Mouse (Mus musculus): ENCODE measurements around the gene Basp1.
"Not testable (repeated sequence)": the region's sequence is repeated elsewhere in the genome, so short reads cannot be mapped to it uniquely, and the experiment has no call there.

Basp1 gene

DNA sequence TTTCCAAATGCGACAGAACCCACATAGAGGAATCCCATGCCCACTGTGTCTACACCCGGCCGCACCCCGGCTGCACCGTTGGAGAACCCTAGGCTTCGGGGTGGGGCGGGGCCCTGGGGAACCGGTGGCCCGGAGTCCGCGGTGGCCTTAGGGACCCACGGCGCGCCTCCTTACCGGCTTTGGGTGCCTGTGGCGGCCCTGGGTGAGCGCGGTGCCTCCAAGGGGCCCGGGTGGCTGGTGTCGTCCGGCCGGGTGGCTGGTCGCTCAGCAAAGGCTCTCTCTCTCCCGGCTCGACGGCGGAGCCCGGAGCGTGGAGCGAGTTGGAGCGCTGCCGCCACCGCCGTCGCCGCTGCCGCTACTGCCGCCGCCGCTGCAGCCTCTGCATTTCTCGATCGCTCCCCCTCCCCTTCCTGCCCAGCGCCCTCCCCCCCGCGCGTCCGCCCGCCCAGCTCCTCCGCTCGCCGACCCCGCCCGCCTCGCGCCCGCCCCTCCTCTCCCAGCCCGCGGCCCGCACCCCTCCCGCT is at the start of gene Basp1:
Basp1 (minus strand) TSS at position 387 of the 524 bp plus-strand sequence.
- in situ Hi-C loops (cut with MboI; ENCODE audit: low sequenced_read_pairs), result loop anchor here (25.0 kb wide), 1 partner anchor 826 kb away; no protein-coding TSS in a partner anchor

- in situ Hi-C loops (cut with MboI; ENCODE audit: low sequenced_read_pairs), result not testable (repeated sequence)
These were observed 49.5 kb upstream of the Basp1 start for GRCm38 (mm10) chr15:25463076-25463475.

DNA sequence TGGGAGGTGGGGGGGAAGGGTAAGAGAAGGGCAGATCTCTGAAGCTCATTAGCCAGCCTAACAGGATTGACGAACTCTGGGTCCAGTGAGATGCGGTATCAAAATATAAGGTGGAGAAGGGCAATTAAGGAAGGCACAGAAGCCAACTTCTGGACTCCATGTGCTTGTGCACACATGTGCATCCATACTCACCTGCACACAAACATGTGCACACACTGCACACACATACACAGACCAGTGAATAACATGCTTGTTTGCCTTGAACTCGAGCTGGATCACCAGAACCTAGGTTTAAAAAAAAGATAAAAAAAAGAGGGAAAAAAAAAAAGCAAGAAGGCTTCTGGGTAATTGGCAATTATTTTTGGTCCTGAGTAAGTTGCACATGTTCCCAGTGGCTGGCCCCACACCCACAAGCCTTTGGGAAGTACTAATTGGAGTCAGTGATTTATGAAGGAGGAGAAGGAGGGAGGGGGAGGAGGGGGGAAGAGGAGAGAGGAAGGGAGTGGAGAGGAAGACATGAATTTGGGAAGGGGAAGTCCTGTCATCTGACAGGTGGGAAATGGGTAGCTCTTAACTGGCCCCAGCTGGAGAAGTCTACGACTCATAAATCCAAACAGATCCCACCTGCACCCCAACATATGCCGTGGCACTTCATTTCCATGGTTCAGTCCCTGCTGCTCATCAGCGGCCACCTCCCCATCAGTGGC is 48.6 kb upstream of the Basp1 start:
- in situ Hi-C loops (cut with MboI; ENCODE audit: low sequenced_read_pairs), result no loop called here

DNA sequence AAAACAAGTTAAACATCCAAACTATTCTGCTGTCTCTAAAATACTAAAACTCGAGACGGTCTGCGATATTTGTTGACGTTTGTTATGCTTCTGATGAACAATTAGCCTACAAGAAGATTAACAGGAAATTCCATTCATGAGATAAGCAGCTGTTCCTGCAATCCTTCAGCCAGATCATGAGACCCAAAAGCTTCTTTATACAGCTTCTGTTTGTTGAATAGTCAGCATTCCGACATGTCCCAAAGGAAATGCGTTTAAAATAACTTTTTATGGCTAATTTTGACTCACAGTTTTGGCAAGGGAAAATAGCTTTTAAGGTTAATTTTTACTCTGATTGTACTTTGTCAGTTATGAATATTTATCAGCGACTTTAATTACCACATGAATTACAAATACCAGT is 46.3 kb upstream of the Basp1 start:
- in situ Hi-C loops (cut with MboI; ENCODE audit: low sequenced_read_pairs), result no loop called here

- in situ Hi-C loops (cut with MboI; ENCODE audit: low sequenced_read_pairs), result no loop called here
These were observed 43.9 kb upstream of the Basp1 start for GRCm38 (mm10) chr15:25457421-25457820.

DNA sequence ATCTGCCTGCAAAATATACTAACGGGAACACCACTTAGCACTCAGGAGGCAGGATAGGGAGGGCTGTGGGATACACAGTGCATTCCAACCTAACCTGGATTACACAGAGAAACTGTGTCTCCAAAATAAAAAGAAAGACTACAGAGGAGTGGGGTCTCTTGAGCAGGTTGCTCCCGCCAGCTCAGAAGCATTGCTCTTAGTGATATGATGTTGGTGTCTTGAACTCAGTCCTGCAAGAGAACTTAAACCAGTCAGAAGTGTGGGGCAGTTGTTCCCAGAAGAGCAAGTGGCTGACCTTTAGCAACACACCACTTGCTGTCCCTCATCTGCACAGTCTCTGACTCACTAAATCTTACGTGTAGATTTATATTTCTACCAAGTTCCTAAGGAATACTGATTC is 40.0 kb upstream of the Basp1 start:
- in situ Hi-C loops (cut with MboI; ENCODE audit: low sequenced_read_pairs), result no loop called here

DNA sequence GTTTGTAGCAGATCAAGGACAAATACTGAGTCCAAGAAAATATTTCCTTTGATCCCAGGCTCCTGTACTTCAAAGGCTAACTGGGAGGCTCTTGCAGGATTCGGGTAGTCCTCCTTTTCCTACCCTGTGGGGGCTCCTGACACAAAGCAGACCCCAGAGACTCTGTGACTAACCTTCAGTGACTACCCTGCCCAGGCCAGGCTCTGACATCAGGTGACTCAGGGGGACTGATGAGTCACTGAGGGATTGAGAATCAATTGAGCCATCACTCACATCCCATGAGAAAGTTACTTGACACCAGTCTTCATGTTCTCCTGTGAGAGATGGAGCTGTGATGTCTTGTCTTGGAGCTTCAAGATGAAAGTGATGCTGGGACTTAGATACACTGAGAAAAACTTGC is 35.8 kb upstream of the Basp1 start:
- in situ Hi-C loops (cut with MboI; ENCODE audit: low sequenced_read_pairs), result no loop called here

DNA sequence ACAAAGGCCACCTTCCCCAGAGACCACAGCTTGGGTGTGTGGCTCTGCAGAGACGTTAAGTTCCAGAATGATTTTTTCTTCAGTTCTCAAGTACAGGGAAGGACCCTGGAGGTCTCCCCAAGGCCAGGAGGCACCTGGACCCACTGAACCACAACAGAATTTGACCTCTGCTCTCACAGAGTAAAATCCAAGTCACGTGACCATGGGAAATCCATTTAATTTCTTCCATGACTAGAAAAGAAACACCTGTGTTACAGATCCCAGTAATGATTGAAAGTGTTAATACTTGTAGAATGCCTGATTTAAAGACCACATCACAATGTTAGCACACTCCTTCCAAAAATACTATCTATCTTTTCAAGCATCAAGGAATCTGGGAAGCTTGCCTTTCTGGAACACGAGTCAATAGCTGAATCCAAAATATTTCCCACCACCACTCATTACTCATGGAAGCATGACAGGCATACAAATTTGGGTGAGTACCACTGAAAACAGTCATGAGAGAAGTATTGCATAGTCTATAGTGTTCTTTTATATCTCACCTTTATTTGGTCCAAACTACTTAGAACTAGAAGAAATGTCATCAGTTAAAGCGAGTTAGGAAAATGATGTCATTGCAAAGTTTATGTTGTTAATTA is 35.3 kb upstream of the Basp1 start:
- in situ Hi-C loops (cut with MboI; ENCODE audit: low sequenced_read_pairs), result no loop called here

DNA sequence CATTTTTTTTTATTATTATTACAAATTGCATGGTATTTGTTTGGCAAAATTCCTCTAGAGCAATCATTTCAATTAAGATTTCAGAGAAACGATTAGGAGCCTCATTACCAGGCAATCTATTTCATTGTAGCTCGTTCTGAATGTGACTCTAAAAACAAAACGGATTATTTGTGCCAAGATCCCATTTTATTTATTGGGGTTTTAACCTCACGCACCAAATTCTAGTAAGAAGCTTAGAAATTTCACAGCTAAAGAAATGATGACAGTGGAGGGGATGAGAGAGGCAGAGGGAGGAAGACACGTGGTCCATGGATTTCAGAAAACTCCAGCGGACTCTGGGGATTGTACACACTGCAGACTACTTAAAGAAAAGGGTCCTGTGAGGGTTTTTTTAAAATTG is 33.6 kb upstream of the Basp1 start:
- in situ Hi-C loops (cut with MboI; ENCODE audit: low sequenced_read_pairs), result no loop called here

DNA sequence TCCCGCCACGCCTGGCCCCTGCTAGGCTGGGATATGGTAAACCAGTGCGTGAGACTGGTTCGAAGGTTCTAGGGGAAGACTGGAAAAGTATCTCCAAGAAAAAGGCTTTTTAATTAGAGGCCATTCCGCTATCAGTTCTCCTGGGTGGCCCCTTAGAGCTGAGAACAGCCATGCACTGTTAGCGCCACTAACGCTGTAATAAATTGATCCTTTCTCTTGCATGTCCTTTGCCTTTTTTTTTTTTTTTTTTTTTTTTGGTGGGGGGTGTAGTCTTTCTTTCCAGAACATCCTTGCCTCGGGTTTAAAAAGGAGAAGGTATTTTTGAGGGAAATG is 32.6 kb upstream of the Basp1 start:
- in situ Hi-C loops (cut with MboI; ENCODE audit: low sequenced_read_pairs), result no loop called here

- in situ Hi-C loops (cut with MboI; ENCODE audit: low sequenced_read_pairs), result no loop called here
These were observed 32.0 kb upstream of the Basp1 start for GRCm38 (mm10) chr15:25445361-25446154.

GRCm38 (mm10) chr15:25444208-25444607 is 30.6 kb upstream of the Basp1 start:
- in situ Hi-C loops (cut with MboI; ENCODE audit: low sequenced_read_pairs), result no loop called here

DNA sequence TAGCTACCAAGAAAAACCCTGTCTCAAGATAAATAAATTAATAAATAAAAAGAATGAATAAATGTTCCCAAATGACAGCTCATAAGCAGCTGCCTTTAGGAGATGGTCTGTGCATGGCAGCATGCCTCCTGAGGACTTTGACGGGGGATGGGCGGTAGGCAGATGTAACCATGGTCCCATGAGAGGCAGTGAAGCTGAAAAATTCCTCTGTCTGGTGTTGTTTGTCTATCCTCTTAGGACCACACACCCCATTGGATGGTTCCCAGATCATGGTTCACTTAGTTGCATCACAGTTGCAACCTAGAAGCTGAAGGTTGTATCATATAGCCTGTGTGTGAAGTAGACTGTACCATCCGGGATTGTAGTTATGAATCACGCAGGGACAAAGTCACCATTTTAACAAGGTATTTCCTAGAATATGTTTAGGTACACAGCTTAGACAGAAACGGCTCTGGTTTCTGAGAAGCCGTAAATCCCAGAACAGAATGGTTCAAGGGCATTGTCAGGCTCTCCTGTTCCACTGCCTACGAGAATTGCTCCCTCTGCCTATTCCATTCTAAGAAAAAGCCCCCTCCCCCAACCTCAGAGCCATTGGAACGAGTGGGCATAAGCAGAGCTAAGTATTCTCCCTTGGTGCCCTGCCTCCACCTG is 29.7 kb upstream of the Basp1 start:
- in situ Hi-C loops (cut with MboI; ENCODE audit: low sequenced_read_pairs), result no loop called here

DNA sequence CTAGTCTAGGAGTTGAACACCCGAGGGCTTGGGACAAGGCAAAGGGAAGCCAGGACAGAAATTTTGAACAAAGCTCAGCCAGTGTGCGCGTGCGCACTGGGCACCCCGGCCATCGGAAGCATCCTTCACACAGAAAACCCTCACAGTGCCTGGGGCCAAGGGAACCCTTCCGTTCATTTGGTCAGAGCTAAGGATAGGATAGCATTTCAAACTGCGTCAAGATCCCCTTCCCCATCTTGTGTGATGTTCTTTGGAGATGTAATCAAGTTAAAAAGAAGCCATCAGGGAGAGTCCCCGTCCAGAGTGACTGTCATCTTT is 28.3 kb upstream of the Basp1 start:
- in situ Hi-C loops (cut with MboI; ENCODE audit: low sequenced_read_pairs), result no loop called here

GRCm38 (mm10) chr15:25440991-25441867 is 27.7 kb upstream of the Basp1 start:
- in situ Hi-C loops (cut with MboI; ENCODE audit: low sequenced_read_pairs), result no loop called here

DNA sequence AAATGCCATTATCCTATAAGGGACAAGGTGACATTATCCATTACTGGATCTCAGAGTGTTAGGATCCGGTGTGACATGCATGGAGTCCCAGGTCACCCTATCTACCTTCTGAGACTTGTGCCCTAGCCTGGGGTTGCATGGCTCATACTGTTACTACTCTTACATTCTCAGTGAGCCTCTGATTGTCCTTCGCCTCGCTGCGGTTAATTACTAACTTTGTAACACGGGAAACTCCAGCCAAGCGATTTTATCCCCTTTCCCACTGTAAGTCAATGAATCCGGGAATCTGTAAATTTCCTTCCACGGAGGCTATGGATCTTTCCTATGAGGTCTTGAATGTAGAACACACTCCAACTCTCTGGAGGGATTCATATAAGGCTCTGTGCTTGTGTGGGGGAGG is 26.8 kb upstream of the Basp1 start:
- in situ Hi-C loops (cut with MboI; ENCODE audit: low sequenced_read_pairs), result no loop called here

- in situ Hi-C loops (cut with MboI; ENCODE audit: low sequenced_read_pairs), result no loop called here
These were observed 18.8 kb upstream of the Basp1 start for GRCm38 (mm10) chr15:25432341-25432740.

- in situ Hi-C loops (cut with MboI; ENCODE audit: low sequenced_read_pairs), result no loop called here
These were observed 16.6 kb upstream of the Basp1 start for GRCm38 (mm10) chr15:25430167-25430566.

- in situ Hi-C loops (cut with MboI; ENCODE audit: low sequenced_read_pairs), result no loop called here
These were observed 15.4 kb upstream of the Basp1 start for GRCm38 (mm10) chr15:25429007-25429406.

DNA sequence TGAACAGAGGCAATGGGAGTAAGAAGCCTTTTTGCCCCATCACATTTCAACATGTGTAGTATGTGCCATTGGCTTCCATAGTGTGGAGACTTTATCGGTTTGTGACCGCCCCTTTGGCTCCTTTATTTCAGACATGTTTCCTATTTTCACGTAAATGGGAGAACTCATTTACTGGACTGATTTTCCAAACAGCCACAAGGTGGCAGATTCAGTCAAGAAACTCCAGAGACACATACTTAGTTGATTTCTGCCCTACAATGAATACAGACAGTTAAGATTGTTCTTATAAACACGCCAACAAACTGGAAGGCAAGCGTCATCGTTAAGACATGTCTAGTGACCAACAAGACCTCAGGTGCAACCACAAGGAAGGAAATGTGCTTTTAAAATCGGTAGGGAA is 15.0 kb upstream of the Basp1 start:
- in situ Hi-C loops (cut with MboI; ENCODE audit: low sequenced_read_pairs), result no loop called here
